Mouse (Mus musculus) olfactory bulb, adult 2 months (tissue): ENCODE results near the gene Eps8. TPM values are rescaled to one million over a fixed set of nuclear protein-coding genes. Genes with fewer than 3 reads are reported as not detected.
A peak's percentile ranks its signal among the peaks of the same experiment; 100 is the strongest.

Source experiments
- H3K27ac ChIP-seq: fragments of 200-500 bp; 2 replicates; pipeline ENCODE4 v1.5.1; 2012; ENCODE audit warnings: low read depth, low read length; ENCODE audit not compliant: insufficient read depth
- H3K4me1 ChIP-seq: fragments of 200-500 bp; 2 replicates; pipeline ENCODE4 v1.6.1; 2012; ENCODE audit warnings: low read length; ENCODE audit not compliant: control insufficient read depth, insufficient read depth
- H3K4me3 ChIP-seq: fragments of 200-500 bp; 2 replicates; pipeline ENCODE4 v1.5.1; 2012; ENCODE audit warnings: mild to moderate bottlenecking, low read depth, low read length, moderate library complexity; ENCODE audit not compliant: insufficient read depth
- CTCF ChIP-seq: fragments of 200-500 bp; IDR thresholded peaks from 2 replicates; pipeline ENCODE4 v1.5.1; 2012; ENCODE audit warnings: low read depth, mild to moderate bottlenecking, low read length, moderate library complexity; ENCODE audit not compliant: insufficient read depth
- POLR2A ChIP-seq: fragments of 200-500 bp; IDR thresholded peaks from 2 replicates; pipeline ENCODE4 v1.6.1; 2012; ENCODE audit warnings: mild to moderate bottlenecking, low read depth, low read length, moderate library complexity; ENCODE audit not compliant: insufficient read depth
- WGBS: fragments of 180-500 bp; shearing (Covaris S2); methylation state at CpG from one replicate; pipeline ENCODE4 v1.1.7; 2018; 5-methylcytosine and 5-hydroxymethylcytosine counted together
- polyA plus RNA-seq: library from polyadenylated mRNA; stranded (reverse); fragments of >200 nt; gene quantifications from 2 replicates; pipeline ENCODE4 v1.2.4, GENCODE M21; 2012; ENCODE audit warnings: low replicate concordance; ENCODE audit not compliant: missing spikeins, insufficient read depth, insufficient read length

Eps8 gene
- polyA plus RNA-seq, 1 experiment = not detected

DNA sequence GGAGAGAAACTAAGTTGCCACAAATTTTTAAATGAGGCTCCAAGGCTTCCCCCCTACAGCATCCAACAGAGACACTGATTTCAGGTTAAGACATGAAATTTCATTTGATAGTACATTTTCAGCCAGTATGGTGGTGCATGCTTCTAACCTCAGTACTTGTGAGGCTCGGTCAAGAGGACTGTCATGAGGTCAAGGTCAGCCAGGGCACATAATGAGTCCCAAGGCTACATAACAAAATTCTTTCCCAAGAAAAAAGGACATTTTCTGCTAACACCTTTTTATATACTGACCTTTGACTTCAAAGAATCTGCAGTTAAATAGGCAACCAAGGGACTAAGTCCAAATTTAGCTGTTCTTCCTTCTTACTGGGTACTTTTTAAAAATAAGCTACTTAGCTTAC lies 181.2 kb downstream of the Eps8 start:
- Histone ChIP-seq H3K27ac (no peak overlapping the region), H3K4me3 (no peak overlapping the region), H3K4me1 (peaks cover 4% of the 10 kb centered on the region; the same call in 1 of the 2 replicates)
- 90% methylated on average over 1 of the region's 1 CpGs for WGBS
- TF ChIP-seq POLR2A = no peak
- no peak for TF ChIP-seq CTCF

DNA sequence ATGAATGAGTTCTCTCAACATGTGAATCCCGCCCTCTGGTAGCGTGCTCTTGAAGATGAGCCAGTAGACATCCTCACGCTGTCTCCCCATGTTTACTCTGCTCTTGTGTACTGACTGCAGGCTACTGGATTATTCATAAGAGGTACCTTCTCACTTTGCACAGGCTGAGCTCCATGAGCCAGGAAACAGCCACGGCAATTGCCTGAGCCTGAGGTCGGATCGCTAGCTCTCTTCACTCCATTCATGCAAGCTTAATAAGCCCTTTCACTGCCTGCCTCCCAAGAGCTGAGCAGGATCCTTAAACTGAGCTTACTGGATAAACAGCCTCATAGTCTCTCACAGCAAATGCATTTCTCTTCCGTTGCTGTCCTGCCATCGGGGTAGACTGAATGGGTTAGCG lies 182.5 kb downstream of the Eps8 start:
- TF ChIP-seq POLR2A = no peak
- peaks cover 4% of the 10 kb centered on the region; the same call in 1 of the 2 replicates for H3K4me1 ChIP-seq
- 0 out of 2 replicates have a peak overlapping the region, but pooled peaks have one; percentile 21 for H3K27ac ChIP-seq
- no peak overlapping the region for H3K4me3 ChIP-seq
- WGBS = 31% methylated on average over 9 of the region's 9 CpGs

DNA sequence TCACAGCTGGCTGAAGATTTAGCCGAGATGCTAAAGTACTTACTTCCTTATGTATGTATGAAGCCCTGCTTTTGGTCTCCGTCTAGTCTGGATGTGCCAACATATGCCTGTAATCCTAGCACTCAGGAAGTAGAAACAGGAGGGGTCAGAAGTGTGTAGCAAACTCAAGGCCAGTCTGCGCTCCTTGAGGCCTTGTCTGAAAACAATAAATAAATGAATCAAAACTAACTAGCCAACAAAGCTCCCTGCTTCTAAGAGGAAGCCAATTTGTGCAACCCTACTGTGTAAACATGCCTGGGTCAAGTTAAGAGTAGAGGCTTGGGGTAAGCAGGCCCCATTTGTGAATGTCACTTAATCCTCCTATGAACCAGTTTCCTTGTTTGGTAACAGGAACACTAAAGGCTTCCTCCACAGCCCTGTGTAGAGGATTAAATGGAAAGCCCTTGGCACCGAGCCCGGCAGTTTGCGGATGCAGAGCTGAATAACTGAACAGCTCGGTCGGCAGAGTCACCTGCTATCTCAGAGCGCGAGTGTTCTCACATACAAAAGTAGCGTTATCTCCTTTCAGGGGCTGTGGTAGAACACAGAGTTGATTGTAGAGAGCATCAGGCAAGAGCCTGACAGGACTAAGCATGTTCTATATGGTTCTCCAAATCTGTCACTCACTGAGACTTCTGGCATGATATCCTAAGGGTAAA lies 183.6 kb downstream of the Eps8 start:
- WGBS = 18% methylated on average over 11 of the region's 11 CpGs
- H3K4me3 ChIP-seq = no peak overlapping the region
- no peak for TF ChIP-seq POLR2A
- no peak for TF ChIP-seq CTCF
- H3K4me1 ChIP-seq = peaks cover 4% of the 10 kb centered on the region; the same call in 1 of the 2 replicates
- 0 out of 2 replicates have a peak overlapping the region, but pooled peaks have one; percentile 12 for H3K27ac ChIP-seq

DNA sequence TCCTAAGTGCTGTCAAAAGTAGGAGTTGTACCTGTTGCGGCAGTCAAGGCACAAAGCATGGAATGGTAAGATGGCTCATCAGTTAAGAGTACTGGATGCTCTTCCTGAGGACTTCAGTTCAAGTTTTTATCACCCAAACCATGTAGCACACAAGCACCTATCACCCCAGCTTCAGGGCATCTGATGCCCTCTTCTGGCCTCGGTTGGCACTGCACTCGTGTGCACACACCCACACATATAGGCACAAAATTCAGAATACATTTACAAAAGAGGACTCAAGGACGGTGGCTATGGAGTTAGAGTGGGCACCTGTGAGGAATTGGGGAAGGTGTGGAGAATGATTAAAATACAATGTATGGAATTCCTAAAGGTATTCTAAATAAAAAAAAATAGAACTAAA lies 185.1 kb downstream of the Eps8 start:
- Histone ChIP-seq H3K27ac (no peak overlapping the region), H3K4me3 (no peak overlapping the region), H3K4me1 (peaks cover 4% of the 10 kb centered on the region; the same call in 1 of the 2 replicates)
- whole genome bisulfite sequencing = 98% methylated on average over 4 of the region's 4 CpGs
- TF ChIP-seq POLR2A = no peak
- TF ChIP-seq CTCF = no peak

DNA sequence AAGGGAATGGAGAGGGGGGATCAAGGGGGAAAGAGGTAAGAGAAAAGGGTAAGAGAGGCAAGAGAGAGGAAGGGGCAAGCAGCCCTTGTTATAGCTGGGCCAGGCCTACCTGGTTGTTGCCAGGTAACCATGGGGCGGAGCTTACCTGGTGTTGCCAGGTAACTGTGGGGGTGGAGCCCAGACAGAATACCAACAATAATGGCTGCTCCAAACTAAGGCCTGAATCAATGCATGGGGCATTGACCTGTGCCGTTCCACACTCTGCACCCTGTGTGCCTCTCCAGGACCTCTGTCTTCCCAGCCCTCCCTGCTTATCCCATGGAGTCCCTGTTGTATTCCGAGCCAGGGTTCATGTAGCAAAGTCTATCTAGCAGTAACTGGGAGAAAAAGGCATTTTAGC lies 187.0 kb downstream of the Eps8 start:
- WGBS = 83% methylated on average over 3 of the region's 3 CpGs
- H3K27ac ChIP-seq = no peak overlapping the region
- H3K4me3 ChIP-seq = no peak overlapping the region
- H3K4me1 ChIP-seq = peaks cover 4% of the 10 kb centered on the region; the same call in 1 of the 2 replicates
- TF ChIP-seq POLR2A (no peak), CTCF (no peak)

DNA sequence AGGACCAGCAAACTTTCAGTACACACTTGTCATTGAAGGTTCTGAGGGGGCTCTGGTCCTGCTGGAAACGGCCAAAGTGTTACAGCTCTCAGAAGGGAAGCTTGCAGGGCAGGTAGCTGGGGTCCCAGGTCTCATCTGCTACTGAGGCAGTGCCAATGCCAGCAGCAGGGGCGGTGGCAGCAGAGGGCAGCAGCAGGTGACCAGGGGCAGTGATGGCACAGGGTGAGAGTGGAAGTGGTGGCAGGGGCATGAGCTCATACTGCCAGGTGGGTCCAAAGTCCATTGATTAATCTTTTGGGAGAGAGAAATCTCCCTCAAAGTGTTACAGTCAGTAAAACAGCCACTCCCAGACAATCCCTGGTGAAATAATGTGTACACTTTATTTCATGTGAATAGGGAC lies 188.4 kb downstream of the Eps8 start:
- H3K27ac ChIP-seq = no peak overlapping the region
- 80% methylated on average over 2 of the region's 2 CpGs for WGBS
- TF ChIP-seq POLR2A (no peak), CTCF (no peak)
- H3K4me1 ChIP-seq = 0 out of 2 replicates have a peak, but pooled peaks cover 2% of the 10 kb centered on the region
- no peak overlapping the region for H3K4me3 ChIP-seq

DNA sequence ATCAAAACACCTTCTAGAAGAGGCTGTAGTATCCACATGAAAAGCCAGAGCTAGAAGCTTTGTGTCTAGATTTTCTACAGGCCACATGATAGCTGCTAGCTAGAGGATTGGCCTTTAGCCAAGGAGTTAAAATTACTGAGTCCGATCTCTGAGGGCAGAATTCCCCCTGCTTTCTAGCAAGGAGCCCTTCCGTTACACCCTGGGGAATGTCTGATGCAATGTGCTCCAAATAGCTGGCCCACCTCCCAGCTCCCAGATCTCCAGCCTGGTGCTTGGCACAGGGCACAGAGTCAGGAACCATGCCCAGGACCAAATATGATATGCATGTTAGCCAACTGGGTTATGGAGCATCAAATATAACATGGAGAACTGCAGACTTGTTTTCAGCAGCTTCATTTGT lies 189.4 kb downstream of the Eps8 start:
- H3K4me3 ChIP-seq = no peak overlapping the region
- no peak overlapping the region for H3K27ac ChIP-seq
- no peaks in the 10 kb centered on the region for H3K4me1 ChIP-seq
- 11% methylated on average over 2 of the region's 2 CpGs for WGBS
- TF ChIP-seq POLR2A = no peak
- no peak for TF ChIP-seq CTCF

DNA sequence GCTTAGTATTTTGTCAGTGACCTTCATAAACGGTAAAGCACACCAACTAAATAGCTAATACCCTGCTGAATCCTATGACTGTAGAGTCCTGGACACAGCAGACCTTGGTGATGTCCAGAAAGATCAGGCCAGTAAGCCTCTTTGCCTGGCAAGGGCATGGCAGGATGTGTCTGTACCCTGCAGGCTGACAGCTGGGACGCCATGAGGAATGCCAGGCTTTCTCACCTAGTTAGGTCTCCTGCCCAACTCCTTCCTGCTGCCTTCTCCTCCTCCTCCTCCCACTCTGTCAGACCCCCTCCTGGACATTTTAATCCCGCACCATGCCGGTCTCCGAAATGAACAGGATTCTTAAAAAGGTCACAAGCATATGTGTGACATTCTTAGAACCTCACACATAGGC lies 190.9 kb downstream of the Eps8 start:
- H3K4me1 ChIP-seq = no peaks in the 10 kb centered on the region
- 87% methylated on average over 5 of the region's 5 CpGs for whole genome bisulfite sequencing
- no peak overlapping the region for H3K4me3 ChIP-seq
- H3K27ac ChIP-seq = no peak overlapping the region
- TF ChIP-seq POLR2A (no peak), CTCF (no peak)

DNA sequence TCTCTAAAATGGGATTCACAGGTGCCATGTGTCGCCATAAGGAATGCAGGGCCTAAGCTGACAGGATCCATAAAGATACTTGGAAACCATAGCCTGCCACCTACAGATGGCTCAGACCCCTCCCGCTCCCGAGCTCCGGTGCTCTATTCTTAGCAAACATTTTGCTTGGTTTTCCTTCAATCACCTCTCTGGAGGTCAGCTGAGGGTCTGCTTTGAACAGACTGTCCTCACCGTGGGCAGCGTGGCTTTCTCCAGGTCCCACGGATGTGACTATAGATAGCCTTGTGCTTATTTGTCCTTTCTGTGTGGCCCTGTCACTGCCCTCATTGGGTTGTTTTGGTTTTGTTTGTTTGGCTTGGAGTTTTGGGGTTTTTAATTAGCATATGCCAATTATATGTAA lies 196.5 kb downstream of the Eps8 start:
- 65% methylated on average over 7 of the region's 7 CpGs for WGBS
- TF ChIP-seq POLR2A = no peak
- no peak for TF ChIP-seq CTCF
- H3K4me1 ChIP-seq = peaks cover 7% of the 10 kb centered on the region; the same call in 1 of the 2 replicates
- no peak overlapping the region for H3K27ac ChIP-seq
- H3K4me3 ChIP-seq = no peak overlapping the region
